8 mouse cellular contexts compared by ENCODE assay signal in the genomic region with DNA sequence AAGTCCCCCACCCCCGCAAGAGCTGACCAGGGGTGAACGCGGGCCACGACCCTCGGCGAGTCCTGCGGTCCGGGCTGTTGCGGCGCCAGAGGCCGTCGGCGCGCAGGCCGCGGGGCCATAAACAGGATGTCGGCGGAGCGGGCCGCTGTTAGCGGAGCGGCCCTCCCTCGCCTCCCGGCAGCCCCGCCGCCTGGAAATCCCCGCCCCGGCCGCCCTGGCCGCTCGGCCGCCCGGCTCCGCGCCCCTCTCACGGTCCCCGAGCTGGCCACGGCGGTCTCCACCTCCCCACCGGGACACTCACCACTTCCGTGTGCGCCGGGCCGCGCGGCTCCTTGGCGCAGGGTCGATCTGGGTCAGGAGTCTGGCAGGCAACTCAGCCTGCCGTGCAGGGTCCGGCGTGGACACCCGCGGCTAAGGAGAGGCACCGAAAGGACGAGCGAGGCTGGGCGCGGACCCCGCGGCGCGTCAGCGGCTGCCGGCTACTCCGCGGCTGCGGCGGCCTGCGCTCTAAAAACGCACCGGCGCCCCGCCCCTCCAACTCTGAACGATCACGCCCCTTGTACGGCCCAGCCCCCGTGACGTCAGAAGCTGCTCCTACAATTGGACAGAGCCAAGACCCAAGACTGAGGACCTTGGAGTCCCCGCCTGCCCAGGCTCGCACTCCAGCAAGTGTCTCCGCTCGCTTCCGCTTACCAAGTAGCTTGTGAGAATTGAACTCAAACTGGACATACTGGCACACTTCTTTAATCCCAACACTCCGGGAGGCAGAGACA. TPM values are rescaled to one million over a fixed set of nuclear protein-coding genes. Genes with fewer than 3 reads are reported as not detected.
A peak's percentile ranks its signal among the peaks of the same experiment; 100 is the strongest.
DNase-seq lines count a peak whose midpoint lies in the region; ATAC-seq lines count a peak whose summit lies in the region.

Gene Jak1 (minus strand): TSS at position 542 of the 773 bp plus-strand sequence.

- H3K27ac ChIP-seq in hindbrain, embryonic 14.5 days = peak within 1 kb of the TSS; percentile 83

- H3K36me3 ChIP-seq in hindbrain, embryonic 14.5 days (replicated peaks; ENCODE audit: control insufficient read depth, insufficient read depth) = no peaks in the 10 kb centered on the region

- H3K9me3 ChIP-seq in hindbrain, embryonic 14.5 days (ENCODE audit: control insufficient read depth, low read length) = no peaks in the 10 kb centered on the region

- H3K4me1 ChIP-seq in hindbrain, embryonic 14.5 days (replicated peaks; ENCODE audit: control insufficient read depth, insufficient read depth, low read length) = peaks cover 8% of the 10 kb centered on the region; the same call in 1 of the 2 replicates

- peak within 1 kb of the TSS; percentile 74 for H3K4me2 ChIP-seq in hindbrain, embryonic 14.5 days (replicated peaks)

- peak within 1 kb of the TSS; percentile 96 for H3K9ac ChIP-seq in hindbrain, embryonic 14.5 days

- no peaks in the 10 kb centered on the region for H3K27me3 ChIP-seq in hindbrain, embryonic 14.5 days (ENCODE audit: control insufficient read depth, insufficient read depth, low read length)

- peak; percentile 98 for DNase-seq in R1 (ENCODE audit: low read depth, low spot score)
- peak; percentile 95 to 98 for DNase-seq in cerebellum, postnatal 25 days
- peak; percentile 91 to 93 for DNase-seq in frontal cortex, postnatal 25 days (ENCODE audit: low spot score in 2 of 2)
- peak; percentile 93 for DNase-seq in hindbrain, embryonic 14.5 days (ENCODE audit: low spot score)
- peak; percentile 95 to 96 for DNase-seq in layer of hippocampus, postnatal 36 days
- DNase-seq in lung, postnatal 36 days = peak; percentile 100
- DNase-seq in retina, postnatal 1 day = peak; percentile 98
- DNase-seq in urinary bladder, adult 18-20 months (ENCODE audit: low spot score in 2 of 2) = peak; percentile 97 to 99

- ATAC-seq in hindbrain, embryonic 14.5 days (ENCODE audit: low FRiP score) = peak; percentile 98

- peak within 1 kb of the TSS; percentile 99 for H3K4me3 ChIP-seq in hindbrain, embryonic 14.5 days (replicated peaks; ENCODE audit: low read length)

- WGBS in hindbrain, embryonic 14.5 days = under 1% methylated on average over 77 of the region's 84 CpGs

RNA-seq across cellular contexts. Expression of gene Jak1, which starts in this region (rescaled TPM):
- 100 and 112 TPM in 2 replicates for polyA plus RNA-seq in hindbrain, embryonic 14.5 days (2014; fragmentation: Nextera tagmentation; extraction: Ambion mirVana)
- 100 to 1,000 TPM; 123 to 126 TPM for total RNA-seq in layer of hippocampus, postnatal 36 days (2021)

Comparison
In these comparisons a context has a peak if more than half of its experiments do, and no peak if none do; other contexts are left out.
1. Peak in every context shown above with its lines: DNase-seq, ATAC-seq, H3K4me3 ChIP-seq and H3K27ac ChIP-seq.